Mouse (Mus musculus): ENCODE results near the gene Cdkn2c.

DNA sequence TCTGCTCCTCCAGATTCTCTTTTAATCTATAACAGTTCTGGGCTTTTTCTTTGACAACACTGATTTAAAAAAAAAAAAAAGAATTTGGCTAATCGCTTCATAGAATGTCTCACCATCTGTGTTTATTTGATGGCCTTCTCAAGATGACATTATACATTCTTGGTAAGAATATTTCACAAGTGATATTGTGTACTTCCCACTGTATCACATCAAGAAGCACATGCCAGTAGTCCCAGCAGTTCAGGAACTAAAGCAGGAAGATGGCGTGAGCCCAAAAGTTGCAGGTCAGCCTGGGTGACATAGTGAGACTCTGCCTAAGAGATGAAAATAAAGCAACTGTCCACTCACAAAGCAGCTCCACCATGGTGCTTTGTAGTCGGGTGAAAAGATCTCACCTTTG, 25.5 kb downstream of the Cdkn2c start:
- no peak for TF ChIP-seq GATA1 (IDR thresholded peaks at IDR 0.05; ENCODE audit: borderline replicate concordance, low read length)
- TF ChIP-seq FLI1 (IDR thresholded peaks at IDR 0.05; ENCODE audit: low read length) = no peak

Measured in megakaryocyte, embryonic 14.5 days (primary cell).